Mouse (Mus musculus) right cerebral cortex, postnatal 4 days (tissue): ENCODE results near the gene Atp5b.
A peak's percentile ranks its signal among the peaks of the same experiment; 100 is the strongest.
"Not testable (repeated sequence)": the region's sequence is repeated elsewhere in the genome, so short reads cannot be mapped to it uniquely, and the experiment has no call there.

ENCODE experiments used
- DNase-seq: peaks from one replicate; pipeline ENCODE4 v3.0.0-alpha.2; 2022

The Atp5b gene

DNA sequence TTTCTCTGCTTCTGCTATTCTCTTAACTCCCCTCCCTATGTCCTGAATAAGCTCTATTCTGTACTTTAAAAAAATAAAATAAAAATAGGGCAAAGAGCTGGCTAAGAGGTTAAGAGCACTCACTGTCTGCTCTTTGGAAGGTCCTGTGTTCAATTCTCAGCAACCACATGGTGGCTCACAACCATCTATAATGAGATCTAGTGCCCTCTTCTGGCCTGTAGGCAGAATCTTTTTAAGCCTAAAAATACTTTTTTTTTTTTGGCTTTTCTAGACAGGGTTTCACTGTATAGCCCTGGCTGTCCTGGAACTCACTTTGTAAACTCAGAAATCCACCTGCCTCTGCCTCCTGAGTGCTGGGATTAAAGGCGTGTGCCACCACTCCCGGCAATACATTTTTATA is 12.6 kb upstream of the Atp5b start:
- DNase-seq: not testable (repeated sequence)

GRCm38 (mm10) chr10:128078269-128078668 is 4.8 kb upstream of the Atp5b start:
- DNase-seq: not testable (repeated sequence)

DNA sequence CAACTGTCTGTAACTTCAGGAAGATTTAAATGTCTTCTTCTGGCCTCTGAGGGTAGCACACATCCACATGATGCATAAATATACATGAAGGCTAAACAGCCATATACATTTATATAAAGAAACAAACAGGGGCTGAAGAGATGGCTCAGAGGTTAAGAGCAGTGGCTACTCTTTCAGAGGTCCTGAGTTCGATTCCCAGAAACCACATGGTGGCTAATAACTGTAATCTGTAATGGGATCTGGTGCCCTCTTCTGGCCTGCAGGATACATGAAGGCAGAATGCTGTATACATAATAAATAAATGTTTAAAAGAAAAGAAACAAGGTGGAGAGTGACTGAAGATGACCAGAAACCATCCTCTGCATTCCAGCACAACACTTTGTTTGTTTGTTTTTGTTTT is 2.6 kb upstream of the Atp5b start:
- no peak for DNase-seq

DNA sequence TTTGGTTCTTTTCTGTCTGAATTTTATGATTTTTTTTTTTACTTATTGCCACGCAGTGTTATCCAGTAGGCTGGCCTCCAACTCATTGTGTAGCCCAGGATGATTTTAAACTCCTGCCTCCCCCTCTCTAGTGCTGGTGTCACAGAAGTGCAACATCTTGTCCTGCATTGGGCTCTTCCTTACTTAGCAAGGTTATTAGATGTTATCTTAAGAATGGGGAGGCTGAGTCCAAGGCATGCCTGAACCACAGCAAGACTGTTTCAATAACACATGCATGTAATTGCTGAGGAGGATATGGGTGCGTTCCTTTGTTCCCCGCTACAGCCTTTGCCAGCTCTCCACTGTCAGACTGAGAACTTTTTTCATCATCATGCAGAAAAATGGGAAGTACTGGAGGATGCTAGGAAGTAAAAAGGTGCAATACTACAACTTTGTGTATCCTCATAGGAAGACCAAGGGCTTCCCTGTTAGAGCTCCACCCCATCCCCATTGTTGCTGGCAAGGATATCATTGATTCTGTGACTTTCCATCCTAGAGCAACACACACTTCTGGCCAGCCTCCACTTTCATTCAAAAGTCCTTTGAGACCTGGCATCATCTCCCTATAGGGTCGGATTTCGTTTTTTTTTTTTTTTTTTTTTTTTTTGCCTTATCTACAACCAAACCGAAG is 1.1 kb upstream of the Atp5b start:
- no peak for DNase-seq

- no peak for DNase-seq
Measured at GRCm38 (mm10) chr10:128082477-128082808, 630 bp upstream of the Atp5b start.

GRCm38 (mm10) chr10:128083688-128084087 is 615 bp downstream of the Atp5b start:
- peak; percentile 25 for DNase-seq

DNA sequence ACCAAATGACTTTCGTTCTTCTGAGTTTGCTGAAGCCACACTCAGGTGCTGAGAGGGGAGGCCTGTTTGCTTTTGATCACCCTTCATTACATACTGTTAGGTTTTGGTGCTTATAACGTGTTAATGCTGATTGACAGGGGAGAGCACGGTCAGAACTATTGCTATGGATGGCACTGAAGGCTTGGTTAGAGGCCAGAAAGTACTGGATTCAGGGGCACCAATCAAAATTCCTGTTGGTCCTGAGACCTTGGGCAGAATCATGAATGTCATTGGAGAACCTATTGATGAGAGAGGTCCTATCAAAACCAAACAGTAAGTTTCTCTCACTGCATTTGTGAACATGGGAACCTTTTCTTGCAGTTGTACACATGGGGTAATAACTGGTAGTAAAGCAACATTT is 1.1 kb downstream of the Atp5b start:
- DNase-seq: no peak

DNA sequence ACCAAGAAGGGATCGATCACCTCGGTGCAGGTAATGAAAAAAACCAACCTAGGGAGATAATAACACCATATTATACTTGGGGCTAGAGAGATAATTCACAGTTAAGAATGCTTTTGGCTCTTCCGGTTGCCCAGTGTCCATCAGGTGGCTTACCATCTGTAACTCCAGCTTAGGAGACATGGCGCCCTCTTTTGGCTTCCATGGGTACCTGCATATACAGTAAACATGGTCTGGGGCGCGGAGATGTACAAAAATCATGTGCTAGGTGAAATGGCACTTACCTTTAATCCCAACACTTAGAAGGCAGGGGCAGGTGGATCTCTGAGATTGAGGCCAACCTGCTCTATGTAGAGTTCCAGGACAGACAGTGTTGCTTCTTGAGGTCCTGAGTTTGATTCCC is 3.3 kb downstream of the Atp5b start:
- DNase-seq: no peak

DNA sequence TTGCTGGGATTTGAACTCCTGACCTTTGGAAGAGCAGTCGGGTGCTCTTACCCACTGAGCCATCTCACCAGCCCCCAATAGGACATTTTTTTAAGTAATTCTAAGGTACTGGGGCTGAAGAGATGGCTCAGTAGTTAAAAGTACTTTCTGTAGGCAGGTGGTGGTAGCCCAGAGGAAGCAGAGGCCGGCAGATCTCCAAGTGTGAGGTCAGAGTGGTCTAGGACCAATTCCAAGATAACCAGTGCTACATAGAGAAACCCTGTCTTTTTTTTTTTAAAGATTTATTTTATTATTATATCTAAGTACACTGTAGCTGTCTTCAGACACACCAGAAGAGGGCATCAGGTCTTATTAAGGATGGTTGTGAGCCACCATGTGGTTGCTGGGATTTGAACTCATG is 4.1 kb downstream of the Atp5b start:
- not testable (repeated sequence) for DNase-seq

- no peak for DNase-seq
Measured at GRCm38 (mm10) chr10:128088181-128088580, 5.1 kb downstream of the Atp5b start.

- DNase-seq: no peak
Measured at GRCm38 (mm10) chr10:128089842-128090241, 6.8 kb downstream of the Atp5b start.

GRCm38 (mm10) chr10:128090651-128091563 is 7.8 kb downstream of the Atp5b start:
- peak; percentile 84 for DNase-seq

GRCm38 (mm10) chr10:128091564-128092505 is 8.8 kb downstream of the Atp5b start, which contains the start of gene Baz2a:
Baz2a (plus strand) TSS chr10:128091577.
- DNase-seq: no peak

GRCm38 (mm10) chr10:128092506-128093495 is 9.7 kb downstream of the Atp5b start:
- DNase-seq: peak; percentile 78

DNA sequence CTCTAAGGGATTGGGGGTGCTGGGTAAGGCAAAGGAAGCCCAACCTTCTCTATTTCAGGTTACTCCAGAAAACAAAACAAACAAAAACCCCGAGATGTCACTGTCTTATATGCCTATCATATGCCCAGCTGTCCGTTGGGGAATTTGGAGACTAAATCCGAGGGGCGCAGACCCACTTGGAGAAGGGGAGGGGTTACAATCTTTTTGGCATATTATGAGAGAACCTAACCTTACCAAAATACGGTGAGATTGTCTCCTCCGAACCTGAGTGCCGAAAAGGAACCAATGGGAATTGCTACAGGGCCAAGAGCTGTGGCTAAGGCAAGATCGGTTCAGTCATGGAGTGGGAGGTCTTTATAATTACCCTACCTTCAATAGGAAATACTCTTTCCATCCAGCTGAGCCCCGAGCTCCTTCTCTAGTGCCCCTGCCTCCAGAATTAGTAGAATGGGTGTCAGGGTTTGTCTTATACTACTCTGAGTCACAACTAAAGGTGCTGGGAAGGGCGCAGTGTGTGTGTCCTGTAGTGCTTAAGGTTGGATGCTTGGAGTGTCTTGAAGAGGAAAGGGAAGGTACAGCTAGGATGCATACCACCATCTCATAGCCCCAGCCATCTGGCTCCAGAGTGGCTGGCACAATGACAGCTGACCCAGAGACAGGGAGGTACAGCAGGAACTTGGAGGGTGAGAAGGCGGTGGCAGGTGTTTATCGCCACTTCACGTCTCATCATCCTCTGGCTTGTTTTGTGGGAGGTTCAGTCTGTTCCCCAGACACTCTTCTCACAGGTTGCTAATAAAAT is 10.6 kb downstream of the Atp5b start:
- DNase-seq: peak; percentile 22

- peak; percentile 51 for DNase-seq
Measured at GRCm38 (mm10) chr10:128094340-128094968, 11.4 kb downstream of the Atp5b start.

DNA sequence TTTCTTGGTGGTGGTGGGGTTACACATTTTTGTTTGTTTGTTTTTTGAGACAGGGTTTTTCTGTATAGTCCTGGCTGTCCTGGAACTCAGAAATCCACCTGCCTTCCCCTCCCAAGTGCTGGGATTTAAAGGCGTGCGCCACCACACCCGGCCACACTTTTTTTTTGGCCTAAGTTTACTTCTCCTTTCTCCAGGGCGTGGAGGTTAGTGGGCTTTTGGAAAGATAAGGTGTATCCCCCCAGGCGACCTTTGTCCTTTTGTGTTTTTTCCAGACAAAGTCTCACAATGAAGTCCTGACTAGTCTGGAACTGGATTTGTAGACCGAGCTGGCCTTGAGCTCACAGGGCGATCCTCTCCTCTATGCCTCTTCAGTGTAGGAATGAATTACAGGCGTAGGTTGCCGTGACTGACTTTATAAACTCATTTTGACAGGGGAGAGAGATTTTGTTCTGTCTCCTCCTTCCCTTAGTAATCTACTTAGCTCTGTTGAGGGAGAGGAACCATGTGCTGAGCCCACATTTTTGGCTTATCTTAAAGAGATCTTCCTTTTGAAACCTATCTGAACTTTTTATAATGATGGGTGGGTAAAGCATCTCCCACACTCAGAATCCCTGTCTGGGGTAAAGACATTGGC is 12.0 kb downstream of the Atp5b start:
- no peak for DNase-seq

- DNase-seq: no peak
Measured at GRCm38 (mm10) chr10:128096313-128096692, 13.2 kb downstream of the Atp5b start.

GRCm38 (mm10) chr10:128096693-128097586 is 13.9 kb downstream of the Atp5b start:
- peak; percentile 90 for DNase-seq
